Mouse (Mus musculus) heart, adult 2 months (tissue): ENCODE measurements around the gene Fam111a.

Source experiments
- CTCF ChIP-seq: fragments of 200-600 bp; IDR thresholded peaks from 2 replicates; pipeline ENCODE4 v1.8.1; 2022; ENCODE audit warnings: antibody characterized with exemption, mild to moderate bottlenecking, moderate library complexity
- EP300 ChIP-seq: fragments of 200-500 bp; IDR thresholded peaks from 2 replicates; pipeline ENCODE4 v1.6.1; 2011; ENCODE audit warnings: low read depth, low read length, control low read depth; ENCODE audit not compliant: insufficient read depth
- POLR2A ChIP-seq: fragments of 200-500 bp; IDR thresholded peaks from 2 replicates; pipeline ENCODE4 v1.6.1; 2011; ENCODE audit warnings: mild to moderate bottlenecking, low read depth, low read length, control low read depth; ENCODE audit not compliant: insufficient read depth

DNA sequence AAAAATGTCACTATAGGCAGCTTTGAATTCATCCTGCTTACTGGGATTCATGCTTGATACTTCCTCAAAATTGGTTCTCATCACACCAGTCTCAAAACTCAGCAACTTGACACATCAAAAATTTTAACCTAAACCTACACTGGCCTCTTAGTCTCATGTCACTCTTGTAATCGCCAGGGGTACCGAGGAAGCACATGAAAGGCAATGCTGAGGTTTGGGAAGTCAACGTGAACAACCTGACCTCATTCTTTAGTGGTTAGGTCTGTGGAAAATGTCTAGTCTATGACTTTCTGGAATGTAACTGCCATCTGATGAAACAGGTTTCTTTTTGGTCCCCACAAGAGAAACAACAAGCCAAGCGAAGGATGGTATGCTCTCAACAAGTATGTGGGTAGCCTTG is 89.4 kb downstream of the Fam111a start:
- no peak for TF ChIP-seq CTCF
- no peak for TF ChIP-seq POLR2A
- no peak for TF ChIP-seq EP300
